Mouse (Mus musculus): Measurements from ENCODE around the gene Scaper.
A peak's percentile ranks its signal among the peaks of the same experiment; 100 is the strongest.

The Scaper gene

DNA sequence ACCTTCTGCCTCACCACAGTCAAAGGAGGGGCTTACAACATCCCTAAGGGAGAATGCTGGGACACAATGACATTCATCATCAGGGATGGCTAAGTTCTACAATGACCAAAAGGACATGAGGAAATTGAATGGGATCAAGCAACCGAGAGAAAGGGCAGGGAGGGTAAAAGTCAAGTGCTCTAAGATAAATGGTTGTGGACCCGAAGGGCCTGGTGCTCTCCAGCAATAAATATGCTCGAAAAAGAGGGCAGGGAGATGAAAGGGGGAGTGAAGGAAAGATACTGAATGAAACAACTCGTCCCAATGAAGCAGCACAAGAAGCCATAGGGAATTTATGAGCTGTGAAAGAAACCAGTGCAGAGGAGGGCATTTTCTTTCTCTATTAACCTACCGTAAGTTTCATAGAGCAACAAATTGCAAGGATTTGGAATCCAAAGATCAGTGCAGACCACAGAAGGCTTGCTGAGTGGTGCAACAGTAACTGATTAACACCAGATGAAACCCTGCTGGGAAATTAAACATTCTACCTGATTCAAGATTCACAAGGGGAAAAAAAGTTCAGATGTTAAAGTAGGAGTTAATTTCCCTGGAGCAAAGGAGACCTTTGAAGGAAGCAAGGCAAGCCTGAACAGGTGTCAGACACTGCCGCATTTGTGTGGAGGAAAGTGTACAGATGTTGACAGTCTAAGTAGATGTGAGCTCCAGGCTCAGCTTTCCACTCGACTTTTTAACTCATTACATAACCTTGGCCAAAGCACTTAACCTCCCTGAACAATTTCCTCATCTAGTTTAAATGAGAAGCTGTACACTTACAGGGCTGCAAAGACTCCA lies 329.0 kb downstream of the Scaper start:
- DNase-seq (ENCODE audit: low spot score in 2 of 2), result no peak

DNA sequence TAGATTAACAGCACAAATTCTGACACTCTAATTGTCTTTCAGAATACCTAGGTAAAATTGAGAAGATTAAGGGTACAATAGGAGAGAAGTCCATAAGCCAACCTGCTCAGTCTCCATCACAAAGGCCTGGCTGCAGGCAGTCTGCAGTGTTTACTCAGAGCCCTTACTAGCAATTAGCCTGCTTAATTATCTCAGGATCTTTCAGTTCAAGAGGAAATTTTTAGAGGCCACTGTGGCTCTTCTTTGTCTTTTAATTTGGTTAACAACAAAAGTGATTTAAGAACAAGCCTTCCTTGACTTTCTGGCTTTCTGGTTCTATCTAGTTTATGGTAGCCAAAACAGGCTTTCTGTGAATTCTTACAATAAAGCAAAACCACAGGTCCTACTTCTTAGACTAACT lies 339.3 kb downstream of the Scaper start:
- DNase-seq (ENCODE audit: low spot score in 2 of 2), result no peak

DNA sequence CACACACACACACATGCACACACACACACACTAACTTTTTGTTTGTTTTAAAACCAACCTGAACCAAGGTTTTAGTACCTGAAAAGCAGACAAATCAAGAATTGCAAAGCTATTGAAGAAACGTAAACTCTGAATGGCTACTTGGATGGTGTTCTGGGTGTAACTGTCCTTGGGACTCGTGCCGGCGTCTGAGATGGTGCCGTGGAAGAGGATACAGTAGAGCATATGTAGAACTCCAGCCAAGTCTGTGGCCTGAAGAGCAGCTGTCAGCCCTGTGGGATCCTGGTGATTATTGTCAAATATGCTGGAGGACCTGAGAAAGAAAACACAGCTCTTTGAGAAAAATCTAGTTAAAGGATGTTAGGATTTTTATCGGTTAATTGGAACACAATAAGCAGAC lies 351.8 kb downstream of the Scaper start:
- DNase-seq (ENCODE audit: low spot score in 2 of 2), result no peak

DNA sequence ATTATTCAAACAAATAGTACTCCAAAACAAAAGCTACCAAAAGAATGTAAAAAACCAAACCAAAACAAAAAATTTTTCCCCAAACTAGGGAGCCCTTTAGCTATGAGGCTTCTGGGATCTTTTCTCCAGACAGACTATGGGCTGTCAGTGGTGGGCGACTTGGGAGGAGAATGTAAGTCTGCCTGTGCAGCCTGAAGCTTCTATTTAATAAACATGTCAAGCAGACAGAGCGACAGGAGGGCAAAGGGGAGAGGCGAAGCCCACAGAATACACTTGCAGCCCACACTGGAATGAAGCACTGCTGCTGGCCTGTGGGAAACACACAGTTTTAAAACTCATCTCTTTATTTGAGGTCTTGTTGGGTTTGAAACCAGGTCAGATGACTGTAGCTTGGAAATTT lies 356.5 kb downstream of the Scaper start:
- DNase-seq (ENCODE audit: low spot score in 2 of 2), result no peak

DNA sequence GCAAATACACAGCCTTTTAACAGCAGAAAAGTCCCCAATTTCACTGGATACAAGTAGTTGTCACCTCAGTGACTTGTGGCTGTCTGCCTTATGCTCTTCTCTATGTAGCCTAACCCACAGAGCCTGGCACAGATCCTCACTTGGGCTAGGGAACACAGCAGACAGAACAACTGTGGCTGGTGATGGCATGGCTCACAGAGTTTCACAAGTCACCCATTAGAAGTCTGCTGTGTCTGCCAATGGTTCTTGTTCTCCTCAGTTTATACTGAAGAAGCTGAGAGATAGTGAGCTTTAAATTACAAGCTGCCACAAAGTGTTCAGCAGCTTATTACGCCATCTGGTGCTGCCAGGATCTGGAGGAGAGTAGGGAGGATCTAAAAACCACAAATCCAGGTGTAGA lies 361.3 kb downstream of the Scaper start:
- no peak for DNase-seq (ENCODE audit: low spot score in 2 of 2)

DNA sequence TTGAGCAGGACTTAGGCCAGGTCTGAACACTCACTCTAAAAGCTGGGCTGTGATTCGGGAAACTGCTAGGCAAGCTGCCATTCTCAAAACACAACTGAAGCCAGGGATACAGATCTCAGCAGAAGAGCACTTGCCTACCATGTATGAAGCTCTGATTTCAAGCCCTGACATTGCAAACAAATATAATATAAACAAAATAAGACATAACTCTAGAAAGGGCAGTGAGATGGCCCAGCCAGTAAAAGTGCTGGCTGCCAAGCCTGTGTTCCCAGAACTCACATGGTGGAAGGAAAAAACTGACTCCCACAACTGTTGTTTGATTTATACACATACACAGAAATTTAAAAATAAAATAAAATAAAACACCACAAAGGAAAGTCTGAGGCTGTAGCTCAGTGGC lies 366.8 kb downstream of the Scaper start:
- DNase-seq (ENCODE audit: low spot score in 2 of 2), result no peak

DNA sequence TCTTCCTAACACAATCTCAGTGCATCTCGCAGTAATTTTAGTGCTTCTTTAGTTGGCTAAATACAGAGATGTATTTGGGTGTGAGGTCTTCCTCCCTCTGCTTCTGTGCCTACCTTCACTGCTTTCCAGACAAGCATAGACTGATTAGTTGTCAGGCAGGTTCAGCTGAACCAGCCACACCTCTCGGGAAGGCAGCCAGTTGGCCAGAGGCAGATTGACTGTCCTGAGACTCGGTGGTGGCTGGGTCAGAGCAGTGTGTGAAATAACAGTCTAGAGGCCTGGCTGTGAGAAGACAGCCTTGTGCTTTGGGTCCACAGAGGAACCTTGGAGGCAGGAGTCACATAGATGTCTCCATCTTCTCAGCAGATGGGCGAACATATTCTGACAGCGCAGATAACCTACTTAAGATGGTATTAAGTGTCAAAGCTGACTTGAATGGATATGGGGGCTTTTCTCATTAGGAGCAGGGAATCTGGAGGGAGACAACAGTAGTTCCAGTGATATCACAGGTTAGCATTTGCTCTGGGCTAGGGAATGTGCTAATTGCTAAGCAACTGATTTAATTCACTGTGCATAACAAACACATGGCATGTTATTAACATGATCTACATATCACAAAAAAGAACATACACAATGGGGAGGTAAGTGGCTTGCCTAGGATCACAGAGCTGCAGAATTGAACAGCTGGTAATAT lies 369.3 kb downstream of the Scaper start:
- DNase-seq (ENCODE audit: low spot score in 2 of 2), result no peak

DNA sequence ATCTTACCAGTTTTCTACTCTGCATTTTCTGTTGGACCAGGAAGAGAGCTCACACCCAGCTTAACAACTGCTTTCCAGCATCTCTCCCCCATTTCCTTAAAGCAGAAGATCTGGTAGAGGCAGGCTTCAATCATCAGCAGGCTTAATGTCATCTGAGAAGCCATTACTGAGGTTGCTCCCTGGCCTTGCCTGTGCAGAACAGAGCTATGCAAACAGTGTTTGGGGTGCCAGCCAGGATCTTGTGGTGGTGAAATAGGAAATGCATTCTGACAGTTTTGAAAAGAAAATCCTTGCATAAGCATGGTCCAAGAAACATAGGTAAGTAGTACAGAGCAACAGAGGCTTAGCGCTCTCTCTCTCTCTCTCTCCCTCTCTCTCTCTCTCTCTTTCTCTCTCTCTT lies 377.0 kb downstream of the Scaper start:
- DNase-seq (ENCODE audit: low spot score in 2 of 2), result no peak

DNA sequence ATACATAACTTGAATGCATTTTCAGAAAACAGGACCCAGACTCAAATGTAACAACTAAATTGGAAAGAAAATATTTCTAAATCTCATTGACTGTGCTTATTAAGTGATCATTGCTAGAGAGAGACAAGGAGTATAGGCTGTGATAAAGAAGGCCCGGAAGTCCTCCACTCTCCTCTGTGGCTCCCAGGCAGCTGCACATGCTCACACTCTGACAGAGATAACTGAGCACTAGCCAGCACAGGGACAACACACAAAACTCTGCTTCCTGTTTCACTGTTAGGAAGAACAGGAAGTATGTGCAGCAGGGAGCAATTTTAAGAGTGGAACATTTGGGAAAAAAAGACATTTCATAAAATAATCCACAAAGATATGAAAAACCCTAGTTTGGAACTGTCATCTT lies 382.9 kb downstream of the Scaper start:
- no peak for DNase-seq (ENCODE audit: low spot score in 2 of 2)

DNA sequence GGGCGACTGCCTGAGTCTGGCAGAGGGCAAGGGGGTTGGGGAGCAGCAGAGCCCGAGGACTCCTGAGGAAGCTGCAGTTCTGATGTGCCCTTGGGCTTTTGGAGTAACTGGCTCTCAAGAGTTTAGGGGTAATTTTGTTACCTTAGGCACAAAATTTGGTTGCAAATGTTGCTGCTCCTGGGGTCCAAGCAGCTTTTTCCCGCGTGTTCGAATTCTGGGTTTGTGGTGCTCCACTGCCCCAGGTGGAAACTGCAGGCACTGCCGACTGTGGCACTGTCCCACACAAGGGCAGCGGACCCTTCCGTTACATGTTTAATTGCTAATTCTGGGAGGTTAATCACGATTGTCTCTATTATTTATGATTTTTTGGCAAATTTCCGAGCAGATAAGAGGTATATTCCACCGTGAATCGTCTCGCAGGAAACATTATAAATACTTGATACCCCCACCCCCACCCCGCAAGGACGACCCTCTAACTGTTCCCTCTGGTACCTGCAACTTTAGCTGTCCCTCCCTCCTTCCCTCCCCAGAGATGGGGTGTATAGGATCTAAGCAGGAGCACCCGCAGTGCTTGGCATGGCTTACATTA lies 388.5 kb downstream of the Scaper start:
- no peak for DNase-seq (ENCODE audit: low spot score in 2 of 2)

DNA sequence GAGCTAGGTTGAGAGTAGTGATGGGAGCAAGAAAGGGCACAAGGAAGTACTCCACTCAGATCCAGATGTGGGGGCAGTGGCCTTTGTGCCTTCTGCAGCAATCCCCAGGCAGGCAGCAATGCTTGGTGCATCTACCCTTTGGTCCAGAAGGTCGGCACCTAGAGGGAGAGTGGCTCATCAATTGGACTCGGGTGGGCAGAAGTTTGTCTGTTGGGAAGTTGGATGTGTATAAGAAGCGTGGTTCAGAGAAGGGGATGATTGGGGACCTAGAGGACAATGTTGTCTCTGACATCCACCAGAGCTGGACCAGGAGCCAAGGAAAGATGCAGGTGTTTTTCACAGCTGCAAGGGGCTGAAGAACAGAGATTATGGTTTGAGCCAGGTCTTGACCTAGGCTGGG lies 389.0 kb downstream of the Scaper start:
- no peak for DNase-seq (ENCODE audit: low spot score in 2 of 2)

DNA sequence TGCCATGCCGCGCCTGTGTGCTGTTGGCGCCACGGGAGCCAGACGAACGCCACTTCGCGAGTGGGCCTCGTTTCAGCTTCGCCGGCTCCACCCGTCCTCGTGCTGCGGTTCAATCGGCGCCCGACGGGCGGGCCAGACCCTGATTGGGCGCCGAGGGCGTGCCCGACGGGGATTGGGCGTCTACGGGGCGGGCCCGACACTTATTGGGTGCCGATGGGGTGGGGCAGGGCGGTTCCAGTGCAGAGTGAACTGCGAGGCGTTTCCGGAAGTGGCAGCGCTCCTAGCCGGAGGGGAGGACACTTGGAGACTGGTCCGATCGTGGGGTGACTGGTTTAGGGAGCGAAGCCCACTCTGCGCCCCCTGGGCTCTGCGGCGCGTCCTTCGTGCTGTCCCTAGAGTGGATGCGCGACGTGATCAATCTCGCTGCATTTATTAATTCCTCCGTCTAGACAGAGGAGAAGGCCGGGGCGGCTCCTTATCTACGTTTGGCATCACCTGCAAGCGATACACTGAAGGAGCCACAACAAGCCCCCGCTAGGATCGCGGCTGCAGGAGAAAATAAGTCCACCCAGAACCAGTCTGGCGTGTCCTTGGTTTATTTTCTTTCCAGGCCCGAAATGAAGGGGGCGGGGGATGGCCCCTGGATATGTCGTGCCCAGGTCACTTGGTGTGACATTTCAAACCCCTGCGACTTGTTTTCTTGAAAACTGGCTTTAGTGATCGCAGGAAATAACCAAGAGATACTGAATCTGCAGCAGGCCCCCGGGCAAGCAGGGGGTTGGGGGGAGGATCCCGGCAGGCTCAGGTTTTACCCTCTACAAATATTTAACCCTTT lies 391.5 kb downstream of the Scaper start:
- peak; percentile 26 to 35 for DNase-seq (ENCODE audit: low spot score in 2 of 2)

DNA sequence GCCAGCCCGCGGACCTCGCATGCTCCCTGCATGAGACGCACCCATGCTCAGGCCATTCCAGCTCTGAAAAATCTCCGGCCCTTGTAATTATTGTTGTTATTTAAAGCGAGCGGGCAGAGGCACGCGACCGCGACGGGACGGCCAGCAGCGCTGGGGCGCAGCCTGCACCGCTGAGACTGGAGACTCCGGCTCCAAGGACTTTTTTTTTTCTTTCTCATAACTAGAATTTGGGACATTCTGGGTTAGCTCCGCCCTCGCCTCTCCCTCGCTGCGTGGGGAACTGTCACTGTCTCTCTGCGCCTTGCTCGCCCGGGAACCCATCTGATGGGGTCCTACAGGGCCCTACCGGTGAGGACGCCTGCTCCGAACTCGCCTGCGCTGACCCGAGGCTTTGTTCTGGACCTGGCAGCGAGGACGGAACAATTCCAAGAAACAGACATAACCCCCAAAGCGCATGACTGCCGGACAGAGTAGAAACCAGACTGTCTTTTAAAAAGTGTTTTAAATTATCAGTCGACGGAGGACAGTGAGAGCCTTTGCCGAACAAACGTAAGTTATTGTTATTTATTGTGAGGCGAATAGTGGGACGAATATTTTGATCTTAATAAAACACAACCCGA lies 392.3 kb downstream of the Scaper start:
- no peak for DNase-seq (ENCODE audit: low spot score in 2 of 2)

DNA sequence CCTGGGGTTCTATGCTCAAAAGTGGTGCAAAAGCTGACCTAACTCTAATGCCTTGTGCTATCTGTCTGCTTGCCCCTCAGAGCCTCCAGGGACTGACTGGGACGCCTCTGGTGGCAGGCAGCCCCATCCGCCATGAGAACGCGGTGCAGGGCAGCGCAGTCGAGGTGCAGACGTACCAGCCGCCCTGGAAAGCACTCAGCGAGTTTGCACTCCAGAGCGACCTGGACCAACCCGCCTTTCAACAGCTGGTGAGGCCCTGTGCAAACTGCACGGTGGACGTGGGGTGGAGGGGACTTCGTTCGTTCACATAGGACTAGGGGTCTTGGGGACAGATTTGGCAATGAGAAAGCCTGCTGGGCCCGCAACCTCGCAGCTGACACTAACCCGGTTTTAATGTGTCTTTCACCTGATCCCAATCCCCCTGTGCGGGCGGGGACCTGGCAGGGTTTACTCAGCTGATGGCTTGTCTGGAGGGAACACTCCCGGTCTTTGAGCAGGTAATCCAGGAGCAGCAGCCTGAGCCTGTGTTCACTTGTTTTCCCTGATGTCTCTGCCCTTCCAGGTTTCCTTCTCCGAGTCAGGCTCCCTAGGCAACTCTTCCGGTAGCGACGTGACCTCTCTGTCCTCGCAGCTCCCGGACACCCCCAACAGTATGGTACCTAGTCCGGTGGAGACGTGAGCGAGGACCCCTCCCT lies 392.9 kb downstream of the Scaper start:
- no peak for DNase-seq (ENCODE audit: low spot score in 2 of 2)

DNA sequence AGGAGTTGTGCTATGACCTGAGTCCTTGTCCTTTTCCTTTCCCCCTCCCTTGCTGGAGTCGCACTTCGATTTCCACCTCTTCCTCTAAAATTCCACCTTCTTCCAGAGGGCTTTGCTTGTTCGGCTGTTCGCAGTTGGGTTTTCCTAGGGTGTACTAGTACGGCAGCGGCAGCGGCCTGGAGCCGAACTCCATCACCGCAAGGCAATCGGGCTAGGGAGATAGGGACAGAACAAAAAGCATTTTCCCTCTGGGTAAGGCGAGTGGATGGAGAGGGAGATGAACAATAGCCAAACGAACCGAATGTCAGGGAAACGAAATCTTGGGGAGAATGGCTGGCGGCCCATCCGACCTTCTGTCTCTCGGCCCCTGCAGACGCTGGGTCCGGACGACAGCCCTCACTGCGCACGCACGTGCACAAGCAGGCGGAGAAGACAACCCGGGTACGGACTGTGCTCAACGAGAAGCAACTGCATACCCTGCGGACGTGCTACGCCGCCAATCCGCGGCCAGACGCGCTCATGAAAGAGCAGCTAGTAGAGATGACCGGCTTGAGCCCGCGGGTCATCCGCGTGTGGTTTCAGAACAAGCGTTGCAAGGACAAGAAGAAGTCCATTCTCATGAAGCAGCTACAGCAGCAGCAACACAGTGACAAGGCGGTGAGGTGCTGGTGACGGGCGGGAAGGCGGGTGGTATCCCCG lies 394.1 kb downstream of the Scaper start:
- DNase-seq (ENCODE audit: low spot score in 2 of 2), result no peak

DNA sequence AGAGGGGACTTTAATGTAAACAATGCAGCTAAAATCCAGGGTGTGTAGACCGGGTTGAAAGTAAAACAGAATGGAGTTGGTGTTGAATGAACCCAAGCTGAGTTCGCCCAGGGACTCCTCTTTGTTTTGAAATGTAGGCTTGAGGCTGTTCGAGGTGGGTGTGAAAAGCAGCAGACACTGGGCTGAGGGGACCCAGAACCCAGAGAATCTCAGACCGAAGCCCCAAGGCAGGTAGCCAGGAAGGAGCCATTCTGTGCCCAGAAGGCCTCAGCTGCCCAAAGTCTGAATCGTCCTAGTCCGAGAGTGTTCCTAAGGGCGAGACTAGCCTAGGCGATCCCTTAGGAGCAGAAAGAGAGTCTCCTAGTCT lies 394.6 kb downstream of the Scaper start:
- no peak for DNase-seq (ENCODE audit: low spot score in 2 of 2)

DNA sequence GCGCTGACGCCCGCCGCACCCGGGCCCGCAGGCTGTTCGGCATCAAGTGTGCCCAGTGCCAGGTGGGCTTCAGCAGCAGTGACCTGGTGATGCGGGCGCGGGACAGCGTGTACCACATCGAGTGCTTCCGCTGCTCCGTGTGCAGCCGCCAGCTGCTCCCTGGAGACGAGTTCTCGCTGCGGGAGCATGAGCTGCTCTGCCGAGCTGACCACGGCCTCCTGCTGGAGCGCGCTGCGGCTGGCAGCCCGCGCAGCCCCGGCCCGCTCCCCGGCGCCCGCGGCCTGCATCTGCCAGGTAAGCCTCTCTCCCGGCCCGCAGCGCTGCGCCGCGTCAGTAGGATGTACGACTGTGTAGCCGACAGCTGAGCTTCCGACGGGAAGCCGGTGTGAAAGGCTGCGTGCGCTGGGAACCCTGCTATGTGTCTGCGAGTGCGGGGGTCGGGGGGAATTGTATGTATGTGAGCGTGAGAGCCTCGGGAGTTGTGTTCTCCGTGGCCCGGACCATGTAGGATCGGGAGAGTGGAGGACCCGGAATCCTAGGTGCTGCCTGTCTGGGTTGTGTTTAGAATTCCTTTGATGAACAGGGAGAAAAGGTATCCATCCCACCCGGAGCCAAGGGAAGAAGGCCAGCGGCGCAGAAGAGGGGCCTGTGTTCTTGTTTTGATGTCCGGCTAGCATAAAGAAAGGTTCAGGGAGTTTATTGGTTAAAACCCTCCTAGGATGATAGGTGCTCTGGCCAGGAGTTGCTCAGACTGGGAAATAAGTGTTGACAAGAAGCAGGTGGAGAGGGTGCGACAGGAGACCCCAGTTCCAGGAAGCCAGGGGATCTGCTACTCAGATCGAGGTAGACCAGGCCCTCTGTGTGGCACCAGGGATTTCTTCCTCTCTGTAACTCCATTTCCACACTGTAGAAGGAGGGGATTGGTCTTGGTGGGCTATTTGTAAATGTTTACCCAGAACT lies 395.3 kb downstream of the Scaper start:
- no peak for DNase-seq (ENCODE audit: low spot score in 2 of 2)

DNA sequence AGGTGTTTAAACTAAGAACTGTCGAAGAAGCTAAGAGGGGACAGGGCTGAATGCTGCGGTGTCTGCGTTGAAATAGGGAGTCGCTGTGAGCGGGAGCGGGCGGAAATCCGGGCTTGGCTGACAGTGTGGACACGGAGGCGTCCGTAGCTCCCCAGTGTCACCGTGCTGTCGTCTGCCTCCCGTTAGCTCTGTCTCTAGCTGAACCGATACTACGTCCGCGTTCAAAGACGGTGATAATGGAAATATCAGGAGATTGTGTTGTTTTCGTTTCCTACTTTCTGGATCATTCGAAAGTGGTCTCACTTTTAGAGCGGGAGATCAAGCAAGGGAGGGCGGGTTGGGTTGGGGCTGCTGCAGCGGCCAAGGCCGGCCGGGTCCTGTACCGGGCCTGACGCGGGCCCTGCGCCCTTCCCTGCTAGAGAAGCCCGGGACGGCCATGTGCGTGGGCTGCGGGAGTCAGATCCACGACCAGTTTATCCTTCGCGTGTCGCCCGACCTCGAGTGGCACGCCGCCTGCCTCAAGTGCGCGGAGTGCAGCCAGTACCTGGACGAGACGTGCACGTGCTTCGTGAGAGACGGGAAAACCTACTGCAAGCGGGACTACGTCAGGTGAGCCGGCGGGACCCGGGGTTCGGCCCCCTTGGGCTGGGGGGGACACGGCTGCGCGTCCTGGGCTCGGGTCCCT lies 396.1 kb downstream of the Scaper start:
- DNase-seq (ENCODE audit: low spot score in 2 of 2), result no peak

DNA sequence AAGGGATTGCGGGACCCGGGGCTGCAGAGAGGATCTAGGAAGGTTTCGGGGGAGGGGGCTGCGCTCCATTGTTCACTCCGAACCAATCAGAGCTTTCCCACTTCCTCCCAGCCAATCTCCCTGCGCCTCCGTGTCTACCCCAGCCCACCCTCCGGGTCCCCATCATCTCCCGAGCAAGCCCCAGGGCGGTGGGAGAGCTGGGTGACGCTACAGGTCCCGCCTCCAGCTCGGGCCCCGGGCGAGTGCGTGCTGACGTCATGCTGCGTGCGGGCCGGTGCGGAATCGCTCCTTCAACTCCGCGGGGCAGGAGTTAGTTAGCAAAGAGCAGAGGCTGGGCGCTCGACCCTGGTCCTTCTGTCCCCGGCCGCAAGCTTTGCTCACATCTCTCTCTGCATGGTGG lies 397.0 kb downstream of the Scaper start:
- peak; percentile 14 to 29 for DNase-seq (ENCODE audit: low spot score in 2 of 2)

All from spleen, postnatal 36 days (tissue).